Mouse (Mus musculus) kidney, embryonic 16.5 days (tissue): ENCODE measurements at regions not wholly inside any gene's neighbourhood (a gene's known extent, or its start where the extent isn't known, plus 50 kb on each side); places are given as distances from the start of the nearest gene placed in this dataset.

ENCODE experiments used
- ATAC-seq: fragments of 200-750 bp; cut with Nextera tagmentation; 2 replicates; pipeline ENCODE4 v1.8.0; 2017; ENCODE audit warnings: moderate TSS enrichment; ENCODE audit not compliant: low FRiP score, low TSS enrichment
- H3K27ac ChIP-seq: fragments of 300-500 bp; sonication (generic); 2 replicates; pipeline ENCODE4 v1.5.1; 2014; ENCODE audit warnings: low read length
- H3K27me3 ChIP-seq: fragments of 300-500 bp; sonication (generic); 2 replicates; pipeline ENCODE4 v1.6.1; 2014; ENCODE audit warnings: low read length, control low read depth, mixed read lengths; ENCODE audit not compliant: insufficient read depth
- H3K36me3 ChIP-seq: fragments of 300-500 bp; sonication (generic); 2 replicates; pipeline ENCODE4 v1.6.1; 2014; ENCODE audit warnings: low read length, control low read depth, mixed read lengths; ENCODE audit not compliant: insufficient read depth
- H3K4me1 ChIP-seq: fragments of 300-500 bp; sonication (generic); 2 replicates; pipeline ENCODE4 v1.6.1; 2014; ENCODE audit warnings: low read length, control low read depth, mixed read lengths; ENCODE audit not compliant: insufficient read depth
- H3K4me2 ChIP-seq: fragments of 300-500 bp; sonication (generic); replicated peaks from 2 replicates; pipeline ENCODE4 v1.6.1; 2014; ENCODE audit warnings: low read depth, low read length
- H3K4me3 ChIP-seq: fragments of 300-500 bp; sonication (generic); 2 replicates; pipeline ENCODE4 v1.5.1; 2014; ENCODE audit warnings: mild to moderate bottlenecking, low read length
- H3K9ac ChIP-seq: fragments of 300-500 bp; sonication (generic); replicated peaks from 2 replicates; pipeline ENCODE4 v1.6.1; 2014; ENCODE audit warnings: low read length
- H3K9me3 ChIP-seq: fragments of 300-500 bp; sonication (generic); 2 replicates; pipeline ENCODE4 v1.6.1; 2016; ENCODE audit warnings: low read length, control low read depth
- WGBS: fragments of 180-500 bp; shearing (Covaris S2); extraction: QIAGEN DNeasy Blood & Tissue Kit; methylation state at CpG from one replicate; pipeline ENCODE4 v1.1.7; 2014; 5-methylcytosine and 5-hydroxymethylcytosine counted together

DNA sequence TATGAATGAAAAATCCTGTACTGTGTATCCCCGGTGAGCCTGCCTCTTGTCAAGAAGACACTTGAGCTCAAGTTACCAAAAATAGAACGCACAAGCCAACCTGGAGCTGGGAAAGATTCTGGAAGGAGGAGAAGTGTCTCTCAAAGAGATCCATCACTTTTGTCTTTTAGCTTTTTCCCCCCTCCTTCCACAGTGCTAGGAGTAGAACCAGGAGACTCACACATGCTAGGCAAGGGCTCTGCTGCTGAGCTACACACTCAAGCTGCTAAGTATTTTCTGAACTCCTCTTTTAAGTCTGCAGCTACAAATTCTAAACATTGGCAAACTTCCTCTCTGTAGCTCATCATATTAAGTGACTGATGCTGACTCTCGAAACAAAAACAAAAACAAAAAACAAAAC lies 176.2 kb upstream of the Atp5g3 start:
- no peak overlapping the region for H3K4me3 ChIP-seq
- H3K9ac ChIP-seq, result no peak overlapping the region
- no peaks in the 10 kb centered on the region for H3K36me3 ChIP-seq
- H3K27me3 ChIP-seq, result no peaks in the 10 kb centered on the region
- no peaks in the 10 kb centered on the region for H3K4me1 ChIP-seq
- 52% methylated on average over 3 of the region's 3 CpGs for WGBS
- H3K9me3 ChIP-seq, result no peaks in the 10 kb centered on the region
- H3K27ac ChIP-seq, result no peak overlapping the region
- ATAC-seq, result no peak
- H3K4me2 ChIP-seq, result no peak overlapping the region

DNA sequence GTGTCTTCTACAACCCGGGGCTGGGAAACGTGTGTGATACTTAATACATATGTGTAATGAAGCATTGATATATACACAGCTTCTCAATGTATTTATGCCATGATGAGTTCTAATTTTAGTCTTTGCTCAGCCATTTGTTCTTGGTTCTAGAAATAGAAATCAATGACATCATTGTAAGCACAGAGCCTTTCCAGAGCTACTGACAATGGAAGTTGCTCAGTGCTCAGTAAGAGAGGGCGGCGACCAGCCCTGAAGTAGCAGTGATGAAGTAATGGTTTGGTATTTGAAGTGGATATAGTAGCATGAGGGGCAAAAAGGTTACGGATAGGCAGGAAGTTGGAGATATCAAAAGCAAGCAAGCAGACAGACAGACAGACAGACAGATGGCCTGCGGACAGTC lies 173.8 kb upstream of the Atp5g3 start:
- H3K4me2 ChIP-seq, result no peak overlapping the region
- no peak for ATAC-seq
- no peak overlapping the region for H3K27ac ChIP-seq
- H3K4me1 ChIP-seq, result no peaks in the 10 kb centered on the region
- no peaks in the 10 kb centered on the region for H3K27me3 ChIP-seq
- H3K36me3 ChIP-seq, result no peaks in the 10 kb centered on the region
- H3K4me3 ChIP-seq, result no peak overlapping the region
- 89% methylated on average over 6 of the region's 6 CpGs for WGBS
- H3K9ac ChIP-seq, result no peak overlapping the region
- H3K9me3 ChIP-seq, result no peaks in the 10 kb centered on the region

DNA sequence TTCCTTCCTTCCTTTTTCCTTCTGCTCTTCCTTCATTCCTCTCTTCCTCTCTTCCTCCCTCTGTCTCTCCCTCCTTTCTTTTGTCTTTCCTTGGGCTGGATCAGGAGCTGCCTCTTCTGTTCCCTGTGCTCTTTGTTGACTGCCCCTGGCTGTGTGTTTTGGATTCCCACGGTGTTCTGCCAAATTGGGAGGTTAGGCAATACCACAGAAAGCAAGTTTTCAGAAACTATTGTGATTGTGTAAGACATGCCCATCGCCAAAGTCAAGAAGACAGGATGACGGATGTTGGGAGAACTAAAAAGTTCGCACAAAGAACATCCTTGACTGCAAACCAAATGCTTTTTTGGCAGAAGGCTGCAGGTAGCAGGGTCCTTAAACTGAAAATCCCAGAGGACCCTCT lies 165.6 kb upstream of the Atp5g3 start:
- WGBS, result 76% methylated on average over 4 of the region's 4 CpGs

GRCm38 (mm10) chr2:74075566-74075965 lies 164.4 kb upstream of the Atp5g3 start:
- Histone ChIP-seq H3K9me3 (no peaks in the 10 kb centered on the region), H3K9ac (no peak overlapping the region), H3K4me1 (no peaks in the 10 kb centered on the region), H3K27ac (no peak overlapping the region), H3K36me3 (no peaks in the 10 kb centered on the region), H3K4me3 (no peak overlapping the region), H3K27me3 (no peaks in the 10 kb centered on the region), H3K4me2 (no peak overlapping the region)
- ATAC-seq, result no peak
- WGBS, result 47% methylated on average over 1 of the region's 1 CpGs

More for the DNA sequence above, 165.6 kb upstream of the Atp5g3 start:
- no peak overlapping the region for H3K4me3 ChIP-seq
- H3K27ac ChIP-seq, result no peak overlapping the region
- no peaks in the 10 kb centered on the region for H3K9me3 ChIP-seq
- H3K36me3 ChIP-seq, result no peaks in the 10 kb centered on the region
- H3K9ac ChIP-seq, result no peak overlapping the region
- no peaks in the 10 kb centered on the region for H3K27me3 ChIP-seq
- no peak overlapping the region for H3K4me2 ChIP-seq
- H3K4me1 ChIP-seq, result no peaks in the 10 kb centered on the region
- ATAC-seq, result no peak

- H3K9ac ChIP-seq, result no peak overlapping the region
- no peak overlapping the region for H3K4me3 ChIP-seq
- H3K4me2 ChIP-seq, result no peak overlapping the region
- no peak for ATAC-seq
- no peaks in the 10 kb centered on the region for H3K27me3 ChIP-seq
- no peak overlapping the region for H3K27ac ChIP-seq
- no peaks in the 10 kb centered on the region for H3K4me1 ChIP-seq
- 88% methylated on average over 1 of the region's 1 CpGs for WGBS
- H3K36me3 ChIP-seq, result no peaks in the 10 kb centered on the region
- H3K9me3 ChIP-seq, result no peaks in the 10 kb centered on the region
These were observed 162.3 kb upstream of the Atp5g3 start for GRCm38 (mm10) chr2:74073396-74073795.

- no peaks in the 10 kb centered on the region for H3K4me1 ChIP-seq
- 4% methylated on average over 11 of the region's 11 CpGs for WGBS
- peak; percentile 49; the same call in 1 of the 2 replicates for ATAC-seq
- H3K4me3 ChIP-seq, result no peak overlapping the region
- no peak overlapping the region for H3K27ac ChIP-seq
- peaks cover 14% of the 10 kb centered on the region; the same call in 1 of the 2 replicates for H3K27me3 ChIP-seq
- no peaks in the 10 kb centered on the region for H3K36me3 ChIP-seq
- H3K4me2 ChIP-seq, result no peak overlapping the region
- H3K9me3 ChIP-seq, result no peaks in the 10 kb centered on the region
- no peak overlapping the region for H3K9ac ChIP-seq
These were observed 155.5 kb upstream of the Atp5g3 start for GRCm38 (mm10) chr2:74066652-74067051.

GRCm38 (mm10) chr2:74064369-74064768 lies 153.2 kb upstream of the Atp5g3 start:
- Histone ChIP-seq H3K4me1 (no peaks in the 10 kb centered on the region), H3K4me2 (no peak overlapping the region), H3K27ac (no peak overlapping the region), H3K36me3 (no peaks in the 10 kb centered on the region), H3K27me3 (peaks cover 14% of the 10 kb centered on the region; the same call in 1 of the 2 replicates), H3K4me3 (no peak overlapping the region), H3K9ac (no peak overlapping the region), H3K9me3 (no peaks in the 10 kb centered on the region)
- 56% methylated on average over 9 of the region's 9 CpGs for WGBS
- ATAC-seq, result no peak

DNA sequence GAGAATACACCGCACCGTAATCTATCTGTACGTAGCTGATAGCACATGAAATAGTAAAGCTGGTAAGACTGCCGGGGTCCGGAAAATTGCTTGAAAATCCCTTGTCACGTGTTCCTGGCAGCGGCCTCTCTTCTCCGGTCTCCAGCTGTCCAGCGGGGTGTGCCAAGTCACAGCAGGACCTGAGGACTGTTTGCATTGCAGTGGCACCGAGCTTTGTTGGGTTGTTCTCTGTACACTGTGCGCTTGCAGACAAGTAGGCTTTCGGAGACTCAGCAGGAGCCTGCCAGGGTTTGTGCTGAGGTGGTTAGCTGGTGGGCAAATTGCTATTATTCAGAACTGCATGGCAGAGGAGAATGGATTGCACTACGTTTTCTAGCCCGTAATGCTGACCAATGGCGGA lies 152.7 kb upstream of the Atp5g3 start:
- no peaks in the 10 kb centered on the region for H3K9me3 ChIP-seq
- 79% methylated on average over 15 of the region's 15 CpGs for WGBS
- no peaks in the 10 kb centered on the region for H3K4me1 ChIP-seq
- no peaks in the 10 kb centered on the region for H3K36me3 ChIP-seq
- H3K27me3 ChIP-seq, result peaks cover 14% of the 10 kb centered on the region; the same call in 1 of the 2 replicates
- no peak for ATAC-seq
- H3K27ac ChIP-seq, result no peak overlapping the region
- no peak overlapping the region for H3K4me3 ChIP-seq
- H3K9ac ChIP-seq, result no peak overlapping the region
- no peak overlapping the region for H3K4me2 ChIP-seq

GRCm38 (mm10) chr2:74063302-74063701 lies 152.2 kb upstream of the Atp5g3 start:
- ATAC-seq, result no peak
- Histone ChIP-seq H3K27ac (no peak overlapping the region), H3K27me3 (peaks cover 14% of the 10 kb centered on the region; the same call in 1 of the 2 replicates), H3K4me1 (no peaks in the 10 kb centered on the region), H3K4me3 (no peak overlapping the region), H3K4me2 (no peak overlapping the region), H3K9me3 (no peaks in the 10 kb centered on the region), H3K9ac (no peak overlapping the region), H3K36me3 (no peaks in the 10 kb centered on the region)
- 62% methylated on average over 4 of the region's 4 CpGs for WGBS

DNA sequence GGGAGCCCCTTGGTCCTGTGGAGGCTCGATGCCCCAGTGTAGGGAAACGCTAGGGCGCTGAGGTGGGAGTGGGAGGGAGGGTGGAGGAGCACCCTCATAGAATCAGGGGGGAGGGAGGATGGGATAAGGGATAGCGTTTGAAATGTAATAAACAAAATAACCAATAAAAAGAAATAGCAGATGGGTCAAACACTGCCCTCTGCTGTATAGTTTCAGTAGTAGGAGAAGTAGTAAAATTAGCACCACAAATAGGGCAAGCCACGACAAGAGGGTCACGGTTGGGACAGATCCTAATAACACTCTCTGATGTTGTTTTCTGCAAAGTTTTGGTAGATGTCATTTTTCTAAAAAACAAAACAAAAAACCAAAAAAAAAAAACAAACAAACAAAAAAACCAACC lies 131.3 kb upstream of the Atp5g3 start:
- Histone ChIP-seq H3K4me1 (no peaks in the 10 kb centered on the region), H3K9me3 (no peaks in the 10 kb centered on the region), H3K27ac (no peak overlapping the region), H3K9ac (no peak overlapping the region), H3K4me3 (no peak overlapping the region), H3K27me3 (peaks cover 5% of the 10 kb centered on the region; the same call in 1 of the 2 replicates), H3K36me3 (no peaks in the 10 kb centered on the region), H3K4me2 (no peak overlapping the region)
- WGBS, result 61% methylated on average over 6 of the region's 6 CpGs
- ATAC-seq, result no peak
